Mouse (Mus musculus): ENCODE data around the gene Wdr5.
"Not testable (repeated sequence)": the region's sequence is repeated elsewhere in the genome, so short reads cannot be mapped to it uniquely, and the experiment has no call there.

Wdr5 gene

DNA sequence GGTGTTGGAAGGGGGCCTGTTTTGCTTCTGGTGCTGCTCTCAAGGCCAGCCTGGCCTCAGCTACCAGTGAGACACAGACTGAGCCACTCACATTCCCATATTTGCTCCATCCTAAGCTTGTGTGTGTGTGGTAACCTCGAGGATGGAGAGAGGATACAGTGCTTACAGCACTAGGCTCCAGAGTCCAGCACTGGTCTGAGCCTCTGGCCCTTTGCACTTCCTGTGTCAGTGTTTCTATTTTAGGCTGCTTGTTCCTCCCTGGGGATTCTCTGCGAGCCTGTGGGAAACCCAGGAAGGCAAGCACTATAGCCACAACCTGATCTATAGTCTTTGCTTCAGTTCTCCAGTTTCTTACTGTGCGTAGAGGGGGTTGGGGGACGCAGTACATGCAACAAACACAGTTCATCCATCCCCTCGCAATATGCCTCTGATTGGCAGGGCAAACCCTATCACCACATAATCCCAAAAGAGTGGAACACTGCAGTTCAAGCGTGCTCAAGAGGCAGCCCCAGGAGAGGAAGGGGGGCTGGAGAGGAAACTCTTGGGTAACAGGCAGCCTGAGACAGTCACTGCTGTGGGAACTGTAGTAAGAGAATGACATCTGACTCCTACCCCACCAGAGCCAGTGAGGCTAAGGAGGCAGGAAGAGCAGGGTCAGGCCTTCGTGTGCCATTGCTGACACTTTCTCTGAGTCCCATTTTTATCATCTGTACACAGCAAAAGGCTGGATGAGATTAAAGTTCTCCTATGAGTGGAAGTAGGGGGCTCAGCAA lies 10.7 kb upstream of the Wdr5 start:
- no peak for DNase-seq (ENCODE audit: low spot score)

DNA sequence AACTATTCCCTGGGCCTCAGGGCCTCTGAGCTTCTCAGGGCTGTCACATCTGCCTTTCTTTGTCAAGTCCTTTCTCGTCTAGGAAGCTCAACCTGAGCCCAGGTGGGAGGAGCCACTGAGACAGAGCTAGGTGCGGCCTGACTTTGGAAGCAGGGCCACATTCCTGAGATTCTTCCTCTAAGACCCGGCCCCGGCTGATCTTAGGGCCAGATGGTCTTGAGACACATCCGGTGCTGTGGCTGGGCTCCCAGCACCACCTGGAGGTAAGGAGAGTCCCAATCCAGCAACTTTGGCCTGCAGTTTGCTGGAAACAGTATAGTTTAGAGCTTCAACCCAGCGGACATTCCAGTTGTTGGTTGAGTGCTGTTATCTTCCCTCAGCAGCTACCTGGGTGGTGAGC lies 9.4 kb upstream of the Wdr5 start:
- DNase-seq (ENCODE audit: low spot score), result peak; percentile 83

DNA sequence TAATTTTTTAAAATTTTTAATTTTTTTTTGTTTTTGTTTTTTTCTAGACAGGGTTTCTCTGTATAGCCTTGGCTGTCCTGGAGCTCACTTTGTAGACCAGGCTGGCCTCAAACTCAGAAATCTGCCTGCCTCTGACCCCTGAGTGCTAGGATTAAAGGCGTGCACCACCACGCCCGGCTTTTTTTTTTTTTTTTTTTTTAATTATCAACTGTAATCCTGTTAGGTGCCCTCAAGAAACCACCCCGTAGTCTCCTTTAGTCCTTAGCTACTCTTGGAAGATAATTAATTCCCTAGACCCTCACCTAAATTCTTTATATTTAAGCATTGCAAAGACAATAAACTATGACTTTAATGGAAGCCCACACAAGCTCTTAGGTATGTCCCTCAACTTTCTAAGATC lies 8.3 kb upstream of the Wdr5 start:
- not testable (repeated sequence) for DNase-seq (ENCODE audit: low spot score)

DNA sequence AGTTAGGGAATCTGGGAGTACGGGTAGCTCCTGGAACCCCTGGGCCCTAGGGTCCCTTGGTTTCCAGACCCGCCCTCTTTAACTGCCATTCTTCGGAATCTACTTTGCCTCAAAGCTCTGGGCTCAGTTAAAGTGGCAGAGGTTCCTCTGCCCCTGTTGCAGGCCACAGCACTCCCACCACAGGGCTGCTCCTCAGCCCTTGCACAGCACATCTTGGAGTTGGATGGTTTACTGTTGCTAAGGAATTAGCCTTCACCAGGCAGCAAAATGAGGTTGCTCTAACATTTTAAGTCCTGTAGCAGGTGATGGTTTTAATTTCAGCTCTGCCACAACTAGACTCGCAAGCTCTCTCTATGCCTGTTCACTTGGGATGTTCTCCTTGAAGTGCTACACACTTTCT lies 7.4 kb upstream of the Wdr5 start, which contains the start of gene Brd3:
Brd3 (minus strand) TSS at position 101 of the 400 bp plus-strand sequence.
- DNase-seq (ENCODE audit: low spot score), result no peak

DNA sequence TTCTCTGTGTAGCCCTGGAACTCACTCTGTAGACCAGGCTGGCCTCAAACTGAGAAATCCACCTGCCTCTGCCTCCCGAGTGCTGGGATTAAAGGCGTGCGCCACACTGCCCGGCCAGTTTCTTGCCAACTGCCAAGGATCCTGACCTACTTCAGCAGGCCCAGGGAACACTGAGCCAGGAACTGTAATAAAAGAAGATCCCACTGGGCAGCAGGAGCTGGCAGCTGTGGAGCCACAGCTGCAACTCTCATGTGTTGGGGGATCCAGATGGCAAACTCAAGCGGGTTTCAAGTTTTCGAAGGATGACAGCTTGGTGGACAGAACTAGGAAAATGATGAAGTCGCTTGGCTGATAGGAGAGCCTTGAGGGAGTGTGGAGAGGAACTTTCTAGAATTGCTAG lies 4.3 kb upstream of the Wdr5 start:
- no peak for DNase-seq (ENCODE audit: low spot score)

DNA sequence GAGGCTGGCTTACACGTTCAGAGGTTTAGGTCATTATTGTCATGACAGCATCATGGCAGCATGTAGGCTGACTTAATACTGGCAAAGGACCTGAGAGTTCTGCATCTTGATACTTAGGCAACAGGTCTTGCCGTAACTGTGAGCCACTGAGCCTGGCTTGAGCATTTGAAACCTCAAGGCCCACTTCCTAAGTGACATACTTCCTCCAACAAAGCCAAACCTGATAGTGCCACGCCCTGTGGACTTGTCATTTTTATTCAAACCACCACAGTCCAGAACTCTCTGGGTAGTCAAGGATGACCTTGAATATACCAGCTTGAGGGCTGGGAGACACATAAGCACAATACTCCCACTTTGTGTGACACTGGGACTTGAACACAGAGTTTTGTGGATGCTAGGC lies 2.0 kb upstream of the Wdr5 start:
- DNase-seq (ENCODE audit: low spot score), result no peak

DNA sequence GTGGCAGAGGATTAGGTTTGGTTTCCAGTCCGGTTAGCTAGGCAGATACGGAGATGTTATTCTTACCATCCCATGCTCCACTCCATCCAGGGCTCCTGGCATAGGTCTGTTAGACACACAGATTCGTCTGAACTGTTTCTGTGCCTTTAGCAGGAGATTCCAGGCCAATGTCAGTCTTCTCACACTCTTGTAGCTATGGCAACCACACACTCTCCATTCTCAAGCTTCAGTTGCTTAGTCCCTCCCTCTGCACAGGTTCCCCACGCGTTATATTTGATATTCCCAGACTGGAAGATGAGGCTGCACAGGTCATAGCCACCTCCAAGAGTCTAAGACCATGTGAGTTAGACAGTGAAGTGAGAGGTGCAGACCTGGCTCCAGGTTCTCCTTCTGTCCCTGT lies 1.1 kb upstream of the Wdr5 start:
- DNase-seq (ENCODE audit: low spot score), result no peak

DNA sequence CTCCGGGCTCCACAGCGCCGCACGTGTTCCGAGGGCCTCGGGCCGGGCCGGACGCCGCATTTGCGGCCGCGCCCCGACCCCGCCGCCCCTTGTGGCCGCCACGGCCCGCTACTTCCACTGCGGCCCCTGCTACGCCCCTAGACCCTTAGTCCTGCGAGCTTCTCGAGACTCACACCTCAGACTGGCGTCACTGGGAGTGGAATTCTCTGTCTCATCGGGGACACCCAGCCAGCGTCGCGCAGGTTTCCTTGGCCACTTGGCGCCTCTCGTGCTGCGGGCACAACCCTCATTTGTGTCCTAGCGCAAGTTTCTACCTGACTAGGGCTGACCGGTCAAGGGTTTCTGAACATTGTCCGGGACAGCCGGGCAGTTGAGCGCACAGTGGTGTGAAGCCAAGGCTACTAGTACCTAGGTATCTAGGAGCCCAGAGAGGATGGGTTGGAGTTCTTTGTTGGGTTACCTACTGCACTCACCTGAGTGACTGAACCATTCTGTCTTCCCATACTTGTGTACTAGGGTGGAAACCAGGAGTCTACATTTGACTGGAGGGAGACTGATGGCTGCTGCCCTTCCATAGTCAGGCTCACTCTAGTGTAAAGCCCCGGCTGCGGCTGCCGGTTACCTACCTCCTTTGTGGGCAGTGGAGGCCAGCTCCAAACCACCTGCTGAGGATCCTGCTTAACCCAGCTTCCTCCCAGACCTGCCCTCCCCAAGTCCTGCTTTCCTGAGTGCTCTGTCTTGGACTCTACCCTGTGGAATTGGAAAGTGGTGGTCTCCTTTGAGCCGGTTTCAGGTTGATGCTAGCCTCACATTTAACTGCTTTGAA lies 597 bp downstream of the Wdr5 start:
- peak; percentile 17 for DNase-seq (ENCODE audit: low spot score)

DNA sequence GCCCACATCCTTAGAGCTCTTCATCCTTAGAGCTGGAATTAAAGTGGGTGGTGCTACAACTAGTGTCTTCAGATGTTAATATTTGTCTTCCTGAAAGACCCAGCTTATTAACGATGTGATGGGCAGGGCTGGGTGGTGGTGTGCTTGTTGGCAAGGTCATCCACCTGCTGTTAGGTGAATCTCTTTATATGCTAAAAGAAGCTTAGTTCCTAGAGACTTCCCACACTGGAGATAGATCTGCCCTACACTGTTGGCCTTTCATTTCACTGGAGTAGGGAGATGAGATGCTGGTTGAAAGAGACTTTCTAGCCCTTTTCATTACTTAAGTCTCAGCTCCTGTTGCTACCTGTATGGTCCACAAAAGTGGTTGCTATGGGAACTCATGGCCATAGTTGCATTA lies 1.3 kb downstream of the Wdr5 start:
- no peak for DNase-seq (ENCODE audit: low spot score)

DNA sequence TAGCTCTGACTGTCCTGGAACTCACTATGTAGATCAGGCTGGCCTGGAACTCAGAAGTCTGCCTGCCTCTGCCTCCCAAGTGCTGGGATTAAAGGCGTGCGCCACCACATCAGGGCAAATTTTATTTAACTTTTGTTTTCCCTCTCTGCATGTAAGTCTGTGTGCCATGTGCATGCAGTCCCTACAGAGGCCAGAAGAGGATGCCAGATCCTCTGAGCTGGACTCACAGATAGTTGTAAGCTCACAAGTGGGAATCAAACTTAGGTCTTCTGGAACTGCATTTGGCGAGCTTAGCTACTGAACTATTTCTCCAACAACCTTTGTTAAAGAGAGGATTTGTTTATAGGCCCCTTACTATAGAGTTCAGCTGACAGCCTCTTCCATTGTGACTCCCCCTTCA lies 3.3 kb downstream of the Wdr5 start:
- DNase-seq (ENCODE audit: low spot score), result no peak

DNA sequence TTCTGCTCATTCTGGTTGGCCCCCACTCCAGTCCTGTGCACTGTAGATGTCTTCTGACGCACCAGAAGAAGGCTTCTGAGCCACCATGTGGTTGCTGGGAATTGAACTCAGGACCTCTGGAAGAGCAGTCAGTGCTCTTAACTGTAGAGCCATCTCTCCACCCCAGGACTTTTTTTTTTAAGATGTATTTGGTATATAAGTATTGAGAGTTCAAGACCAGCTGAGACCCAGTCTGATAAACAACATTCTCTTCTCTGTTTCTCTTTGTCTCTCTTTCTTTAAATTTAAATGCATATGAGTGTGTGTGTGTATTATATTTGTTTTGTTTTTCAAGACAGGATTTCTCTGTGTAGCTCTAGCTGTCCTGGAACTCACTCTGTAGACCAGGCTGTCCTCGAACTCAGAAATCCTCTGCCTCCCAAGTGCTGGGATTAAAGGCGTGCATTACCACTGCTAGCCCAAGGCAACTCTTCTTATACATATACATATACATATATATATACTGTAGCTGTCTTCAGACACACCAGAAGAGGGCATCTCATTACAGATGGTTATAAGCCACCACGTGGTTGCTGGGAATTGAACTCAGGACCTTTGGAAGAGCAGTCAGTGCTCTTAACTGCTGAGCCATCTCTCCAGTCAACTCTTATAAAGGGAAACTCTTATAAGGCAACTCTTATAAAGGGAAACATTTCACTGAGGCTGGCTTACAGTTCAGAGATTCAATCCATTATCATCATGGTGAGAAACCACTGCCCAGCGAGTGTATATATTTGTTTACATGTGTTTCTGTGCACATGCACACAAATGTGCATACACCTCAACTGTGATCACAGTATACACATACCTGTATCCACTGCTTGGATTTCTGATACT lies 23.7 kb downstream of the Wdr5 start:
- not testable (repeated sequence) for DNase-seq (ENCODE audit: low spot score)

DNA sequence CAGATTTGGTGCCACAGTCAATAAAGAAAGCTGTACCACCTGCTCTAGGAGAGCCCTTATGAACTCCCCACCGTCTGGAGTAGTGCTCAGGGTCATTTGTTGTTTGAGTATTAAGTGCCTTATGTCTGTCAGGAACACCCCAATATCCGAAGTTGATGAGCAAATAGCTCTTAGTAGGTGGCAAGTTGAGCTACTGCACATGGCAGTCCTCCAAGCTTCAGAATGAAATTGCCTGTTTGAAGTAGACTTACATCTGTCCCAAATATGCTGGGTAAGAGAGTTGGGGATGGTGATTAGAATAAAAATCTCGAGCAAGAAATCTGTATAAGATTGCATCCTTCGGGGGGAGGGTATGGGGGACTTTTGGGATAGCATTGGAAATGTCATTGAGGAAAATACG lies 24.4 kb downstream of the Wdr5 start:
- no peak for DNase-seq (ENCODE audit: low spot score)

DNA sequence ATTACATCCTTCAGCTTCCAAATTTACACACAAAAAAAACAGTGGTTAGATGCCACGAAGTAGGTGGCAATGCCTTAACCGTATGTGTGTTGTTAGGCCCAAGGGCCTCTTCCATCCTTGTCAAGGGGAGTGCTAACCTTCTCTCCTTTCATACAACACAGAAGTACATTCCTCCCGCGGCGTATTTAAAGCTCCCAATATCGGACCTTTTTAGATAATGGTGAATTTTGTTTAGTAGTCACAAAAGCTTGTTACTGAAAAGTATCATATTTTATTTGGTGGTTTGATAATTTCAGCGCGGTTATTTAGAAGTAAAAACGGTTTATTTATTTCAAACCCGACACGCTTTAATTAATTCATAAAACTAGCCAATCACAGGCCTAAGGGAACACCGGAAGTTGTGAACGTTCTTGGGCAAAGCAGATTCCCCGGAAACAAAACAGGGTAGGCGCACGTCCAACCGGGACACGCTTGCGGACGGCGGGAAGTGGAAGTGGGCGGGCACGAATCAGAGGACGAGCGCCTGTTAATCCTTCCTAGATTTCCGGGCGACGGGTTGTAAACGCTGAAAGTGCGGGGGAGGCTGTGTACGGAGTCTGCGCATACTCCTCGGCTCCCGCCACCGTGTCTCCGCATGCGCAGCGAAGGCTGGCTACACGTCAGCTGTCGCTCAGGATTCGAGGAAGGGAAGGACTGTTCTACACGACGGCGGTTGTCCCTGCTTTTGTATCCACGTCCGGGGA lies 25.0 kb downstream of the Wdr5 start:
- DNase-seq (ENCODE audit: low spot score), result peak; percentile 98

DNA sequence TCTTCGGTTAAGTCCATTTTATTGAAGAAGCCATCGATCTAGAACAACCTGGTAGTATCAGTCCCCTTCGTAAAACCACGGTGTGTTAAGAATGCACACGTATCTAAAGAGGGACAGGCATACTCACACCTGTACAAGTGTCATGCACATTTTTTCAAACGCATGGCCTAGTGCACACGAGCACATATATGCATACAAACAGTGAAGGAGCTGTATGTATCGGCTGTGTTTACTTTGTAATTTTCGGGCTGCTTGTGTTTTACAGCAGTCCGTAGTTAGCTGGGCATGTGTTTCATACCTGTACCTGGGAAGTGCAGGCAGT lies 25.5 kb downstream of the Wdr5 start:
- DNase-seq (ENCODE audit: low spot score), result no peak

DNA sequence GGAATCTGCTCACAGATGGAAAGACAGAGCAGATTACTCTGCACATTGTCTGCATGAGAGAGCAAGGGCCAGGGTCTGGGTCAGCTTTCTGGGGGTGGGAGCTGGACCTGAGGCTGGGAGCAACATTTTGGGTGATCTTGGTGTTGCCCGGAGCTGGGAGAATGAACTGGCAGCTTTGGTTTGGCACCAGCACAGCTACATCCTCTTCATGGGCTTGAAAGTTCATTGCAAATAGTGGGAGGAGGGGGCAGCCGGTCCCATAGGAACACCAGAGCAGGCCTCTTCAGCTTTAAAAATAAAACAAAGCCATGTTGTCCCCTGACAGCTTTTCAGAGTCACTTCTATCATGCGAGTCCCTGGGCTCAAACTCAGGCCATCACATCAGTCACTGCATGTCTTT lies 26.3 kb downstream of the Wdr5 start:
- no peak for DNase-seq (ENCODE audit: low spot score)

DNA sequence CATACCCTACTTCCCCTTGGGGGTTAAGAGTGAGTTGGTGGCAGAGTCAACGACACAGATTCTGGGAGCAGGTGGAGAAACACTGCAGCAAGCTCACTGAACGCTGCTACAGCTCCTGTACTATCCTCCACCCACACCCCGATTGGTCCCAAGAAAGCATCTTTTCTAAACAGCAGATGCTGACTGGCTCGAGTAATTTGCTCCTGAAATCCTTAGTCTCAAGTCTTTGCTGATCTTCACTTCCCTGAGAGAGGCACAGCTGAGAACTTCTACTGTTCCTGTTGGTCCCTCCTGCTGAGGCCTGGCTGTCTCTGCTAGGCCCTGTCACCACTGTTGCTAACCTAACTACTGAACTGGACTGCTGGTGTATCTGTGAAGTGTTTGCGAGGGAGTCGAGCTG lies 29.7 kb downstream of the Wdr5 start:
- DNase-seq (ENCODE audit: low spot score), result no peak

DNA sequence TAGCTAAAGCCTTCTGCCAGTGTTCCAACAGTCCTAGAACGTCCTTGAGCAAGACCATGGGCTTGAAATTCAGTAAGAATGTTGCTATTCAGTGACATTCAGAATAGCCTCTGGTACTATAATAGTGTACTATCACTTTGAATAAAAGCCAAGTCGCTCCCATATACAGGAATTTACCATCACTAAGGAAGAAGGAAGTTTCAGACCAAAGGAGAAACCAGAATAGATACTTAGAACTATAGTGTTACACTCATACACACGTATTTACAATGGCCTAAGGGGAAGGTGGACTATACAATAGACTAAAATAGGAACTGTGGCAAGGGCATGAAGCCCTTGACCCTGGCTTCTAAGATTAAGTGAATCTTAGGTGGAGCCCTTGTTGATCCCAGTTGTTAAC lies 30.6 kb downstream of the Wdr5 start:
- not testable (repeated sequence) for DNase-seq (ENCODE audit: low spot score)

DNA sequence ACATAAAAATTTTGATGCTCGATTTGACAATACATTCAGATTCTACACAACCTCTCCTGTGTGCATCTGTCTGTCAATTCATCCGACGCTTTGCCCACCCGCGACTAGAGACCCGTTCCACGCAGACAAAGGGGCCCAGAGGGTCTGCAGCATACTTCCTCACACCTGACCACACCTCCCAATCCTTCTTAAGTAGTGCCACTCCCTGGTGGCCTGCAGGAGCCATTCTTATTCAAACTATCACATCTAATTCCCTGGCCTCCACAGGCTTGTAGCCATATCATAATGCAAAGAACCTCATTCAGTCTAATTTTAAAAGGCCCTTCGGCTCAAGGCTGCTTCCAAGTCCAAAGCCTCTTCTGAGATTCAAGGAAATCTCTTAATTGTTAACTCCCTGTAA lies 31.1 kb downstream of the Wdr5 start:
- not testable (repeated sequence) for DNase-seq (ENCODE audit: low spot score)

DNA sequence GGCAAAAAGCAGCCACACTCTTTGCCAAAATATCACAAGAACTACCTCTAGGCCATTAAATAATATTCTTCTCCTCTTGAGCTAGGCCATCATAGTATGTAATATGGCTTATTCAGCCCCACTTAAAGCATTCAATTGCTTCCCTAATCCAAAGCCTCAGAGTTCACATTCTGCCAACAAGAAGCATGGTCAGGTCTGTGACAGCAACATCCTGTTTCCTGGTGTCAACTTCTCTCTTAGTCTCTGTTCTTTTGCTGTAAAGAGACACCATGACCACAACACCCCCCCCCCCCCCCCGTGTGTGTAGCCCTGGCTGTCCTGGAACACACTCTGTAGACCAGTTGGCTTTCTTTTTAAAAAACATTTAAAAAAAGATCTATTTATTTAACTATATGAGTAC lies 32.4 kb downstream of the Wdr5 start:
- DNase-seq (ENCODE audit: low spot score), result no peak

DNA sequence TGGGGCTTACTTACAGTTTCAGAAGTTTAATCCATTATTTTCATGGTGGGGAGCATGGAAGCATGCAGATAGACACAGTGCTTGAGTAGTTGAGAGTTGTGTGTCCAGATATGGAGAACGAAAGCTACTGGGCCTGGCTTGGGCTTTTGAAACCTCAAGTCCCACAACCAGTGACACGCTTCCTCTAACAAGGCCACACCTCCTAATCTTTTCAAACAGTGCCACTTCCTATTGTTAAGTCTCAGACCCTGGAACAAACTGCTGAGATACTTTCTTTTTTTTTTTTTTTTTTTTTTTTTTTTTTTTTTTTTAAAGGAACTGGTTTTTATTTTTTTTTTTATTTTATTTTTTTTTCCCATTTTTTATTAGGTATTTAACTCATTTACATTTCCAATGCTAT lies 33.0 kb downstream of the Wdr5 start:
- DNase-seq (ENCODE audit: low spot score), result no peak

DNA sequence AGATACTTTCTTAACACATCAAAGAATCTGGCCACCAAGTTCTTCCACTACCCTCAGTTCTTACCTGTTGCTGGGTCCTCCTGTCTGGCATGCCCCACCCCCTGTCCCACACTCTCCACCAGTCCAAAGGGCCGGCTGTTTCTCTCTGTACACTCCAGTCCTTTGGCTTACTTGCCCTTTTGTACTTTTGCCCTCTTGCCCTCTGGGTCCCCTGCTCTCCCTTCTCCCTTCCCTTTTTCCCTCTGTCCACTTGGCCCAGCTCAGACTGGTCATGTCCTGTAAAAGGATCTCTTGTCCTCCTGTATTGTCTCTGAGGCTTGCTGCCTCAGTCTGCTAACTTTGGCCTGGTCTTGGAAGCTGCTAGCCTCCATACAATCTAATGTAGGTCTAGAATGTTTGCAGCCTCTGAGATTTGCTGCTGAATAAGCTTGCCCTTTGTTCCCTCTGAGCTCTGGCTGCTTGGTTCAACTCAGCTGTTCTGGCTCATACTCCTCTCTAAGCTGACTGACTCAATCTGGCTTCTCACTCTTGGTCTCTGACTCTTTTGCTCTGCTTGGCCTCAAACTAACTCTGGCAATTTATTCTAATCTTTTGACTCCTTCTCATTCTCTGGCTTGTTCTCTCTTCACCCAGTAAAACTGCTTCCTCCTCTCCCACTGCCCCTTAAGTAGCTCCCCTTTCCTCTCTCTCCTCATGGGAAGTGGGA lies 33.9 kb downstream of the Wdr5 start:
- no peak for DNase-seq (ENCODE audit: low spot score)

All from embryo, embryonic 10.5 days (tissue).